Mouse (Mus musculus): ENCODE results near the gene Plpp3.

Gene Plpp3

DNA sequence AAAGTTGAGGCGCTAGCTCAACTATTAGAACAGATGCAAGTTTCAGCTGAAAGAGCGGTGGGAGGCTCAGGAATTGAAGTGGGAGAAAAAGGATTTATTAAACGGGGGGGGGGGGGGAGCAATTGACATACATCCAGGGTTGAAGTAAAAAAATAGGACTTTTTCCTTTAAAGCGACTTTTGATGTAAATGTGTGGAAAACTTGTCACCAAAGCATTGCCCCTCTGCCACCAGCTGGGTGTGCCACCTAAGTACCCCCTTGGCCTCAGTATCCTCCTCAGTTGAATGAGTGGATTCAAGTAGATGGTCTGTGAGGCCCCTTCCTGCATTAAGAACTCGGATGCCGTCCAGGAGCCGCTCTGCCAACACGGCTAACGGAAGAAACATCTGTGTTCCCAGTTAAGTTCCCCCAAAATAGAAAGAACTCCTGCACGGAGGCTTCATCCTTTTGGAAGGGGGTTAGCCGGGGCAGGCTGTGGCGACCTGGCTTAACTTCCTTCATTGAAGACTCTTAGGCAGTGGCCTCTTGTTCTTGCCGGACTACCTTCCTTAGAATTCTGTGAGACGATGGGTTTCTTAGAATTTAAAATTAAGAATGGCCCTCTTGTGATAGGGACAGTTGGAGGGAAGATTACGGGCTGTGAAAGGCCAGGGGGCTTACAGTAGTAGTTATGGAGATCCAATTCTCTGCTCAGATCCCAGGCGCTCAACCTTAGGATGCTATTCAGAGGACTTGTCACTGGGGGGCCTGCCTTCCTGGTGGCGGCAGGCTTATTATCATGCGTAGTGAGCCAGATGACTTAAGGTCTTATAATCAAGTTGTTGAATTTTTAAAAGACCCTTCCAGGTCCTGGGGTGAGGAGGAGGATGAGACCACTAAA, 1.7 kb downstream of the Plpp3 start:
- DNase-seq (ENCODE audit: low read depth, low spot score): no peak

DNA sequence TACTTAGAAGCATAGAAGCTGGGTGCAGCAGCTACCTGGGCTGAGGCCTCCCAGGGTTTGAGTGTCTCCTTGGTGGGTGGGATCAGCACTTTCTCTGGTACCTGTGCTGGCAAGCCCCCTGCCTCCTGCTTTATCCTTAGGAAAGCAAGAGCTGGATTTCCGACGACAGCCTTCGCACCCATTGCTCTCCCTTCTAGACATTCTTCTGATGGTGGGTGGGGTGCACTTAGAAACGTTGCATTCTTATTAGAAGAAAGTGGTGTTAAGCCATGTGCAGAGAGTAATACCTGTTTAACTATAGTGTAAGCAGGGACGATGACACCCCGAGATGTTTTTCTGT, 2.4 kb downstream of the Plpp3 start:
- no peak for DNase-seq (ENCODE audit: low read depth, low spot score)

DNA sequence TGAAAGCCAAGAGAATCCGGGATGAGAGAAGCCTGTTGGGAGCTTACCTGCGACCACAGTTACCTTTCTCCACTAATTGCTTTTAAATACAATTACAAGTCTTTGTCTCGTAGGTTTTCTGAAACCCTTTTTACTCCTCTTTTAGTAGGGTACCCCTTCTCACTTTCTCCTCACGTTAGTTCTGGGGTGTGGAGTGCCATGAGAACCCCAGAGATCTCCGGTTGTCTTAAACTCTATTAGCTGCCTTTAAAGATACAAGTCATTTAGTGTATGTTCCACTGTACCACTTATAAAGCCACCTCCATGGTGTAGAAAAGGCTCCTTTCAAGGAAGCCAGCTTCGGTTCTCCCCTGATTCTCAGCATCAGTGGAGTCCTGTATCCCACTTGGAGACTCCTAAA, 3.3 kb downstream of the Plpp3 start:
- no peak for DNase-seq (ENCODE audit: low read depth, low spot score)

DNA sequence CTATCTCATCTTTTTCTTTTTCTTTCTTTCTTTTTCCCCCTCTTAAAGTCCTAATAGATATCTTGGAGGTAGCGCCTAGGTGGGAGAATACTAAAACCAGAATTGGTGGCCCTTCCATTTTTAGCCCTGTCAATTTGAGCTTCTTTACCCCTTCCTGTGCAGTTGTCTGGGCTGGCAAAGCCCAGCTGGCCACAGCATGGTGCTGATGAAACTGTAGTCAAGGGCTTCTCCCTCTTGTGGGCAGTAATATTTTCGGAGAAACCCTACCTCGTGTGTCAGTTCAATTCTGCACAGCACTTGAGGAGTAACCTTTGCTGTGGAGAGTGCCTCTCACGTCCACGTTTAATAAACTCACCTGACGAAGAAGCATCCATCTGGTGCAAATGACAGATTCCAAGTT, 4.9 kb downstream of the Plpp3 start:
- DNase-seq (ENCODE audit: low read depth, low spot score): no peak

DNA sequence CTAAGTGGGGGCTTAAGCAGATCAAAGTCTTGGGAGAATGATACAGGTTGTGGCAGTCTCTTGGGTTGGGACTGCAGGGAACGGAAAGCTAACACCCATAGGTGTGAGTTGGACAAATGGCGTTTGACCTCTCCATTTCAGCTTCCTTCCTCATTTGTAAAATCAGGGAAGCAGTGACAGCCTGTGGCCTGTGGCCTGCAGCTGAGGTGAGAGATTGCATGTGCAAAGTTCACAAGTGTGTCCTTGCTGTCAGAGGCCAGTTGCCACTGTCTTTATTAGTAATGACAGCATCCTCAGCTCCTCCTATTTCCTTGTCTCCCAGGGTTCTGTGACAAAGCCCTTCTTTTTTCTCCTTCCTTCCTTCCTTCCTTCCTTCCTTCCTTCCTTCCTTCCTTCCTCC, 5.5 kb downstream of the Plpp3 start:
- DNase-seq (ENCODE audit: low read depth, low spot score): no peak

DNA sequence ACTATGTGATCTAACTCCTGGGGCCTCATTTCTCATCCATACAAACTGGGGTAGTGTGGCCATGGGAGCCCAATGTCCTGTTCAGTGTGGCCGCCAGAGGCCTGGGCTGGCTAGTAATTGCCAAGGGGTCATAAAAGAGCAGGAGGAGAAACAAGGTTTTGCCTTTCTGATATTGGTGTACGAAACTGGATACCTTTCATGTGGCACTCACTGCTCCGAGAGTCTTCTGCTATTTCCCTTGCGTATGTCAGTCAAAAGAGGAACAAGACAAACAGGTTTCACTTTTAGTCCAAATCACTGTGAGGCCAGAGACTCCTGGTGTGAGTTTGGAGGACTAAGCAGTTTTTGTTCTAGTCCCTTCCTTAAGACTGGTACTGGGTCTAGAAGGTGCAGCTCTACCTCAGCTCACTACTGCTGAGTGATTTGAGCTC, 6.8 kb downstream of the Plpp3 start:
- DNase-seq (ENCODE audit: low read depth, low spot score): no peak

DNA sequence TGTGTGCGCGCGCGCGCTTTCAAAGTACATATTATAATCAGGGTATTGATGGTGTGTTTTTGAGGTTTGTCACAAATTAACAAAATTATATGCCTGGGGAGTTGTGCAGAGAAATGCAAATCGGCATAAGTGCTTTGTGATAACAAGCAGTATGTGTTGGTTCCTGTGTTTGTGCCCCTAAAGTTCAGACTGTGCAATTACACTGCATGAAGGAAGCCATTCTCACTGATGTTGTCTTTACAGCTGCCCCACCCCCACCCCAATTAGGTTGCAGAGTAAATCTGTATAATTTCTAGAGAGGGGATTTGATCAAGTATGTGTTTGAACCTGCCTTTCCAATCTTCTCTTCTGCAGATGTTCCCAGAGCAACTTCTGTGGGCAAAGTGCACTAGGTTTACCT, 7.8 kb downstream of the Plpp3 start:
- no peak for DNase-seq (ENCODE audit: low read depth, low spot score)

DNA sequence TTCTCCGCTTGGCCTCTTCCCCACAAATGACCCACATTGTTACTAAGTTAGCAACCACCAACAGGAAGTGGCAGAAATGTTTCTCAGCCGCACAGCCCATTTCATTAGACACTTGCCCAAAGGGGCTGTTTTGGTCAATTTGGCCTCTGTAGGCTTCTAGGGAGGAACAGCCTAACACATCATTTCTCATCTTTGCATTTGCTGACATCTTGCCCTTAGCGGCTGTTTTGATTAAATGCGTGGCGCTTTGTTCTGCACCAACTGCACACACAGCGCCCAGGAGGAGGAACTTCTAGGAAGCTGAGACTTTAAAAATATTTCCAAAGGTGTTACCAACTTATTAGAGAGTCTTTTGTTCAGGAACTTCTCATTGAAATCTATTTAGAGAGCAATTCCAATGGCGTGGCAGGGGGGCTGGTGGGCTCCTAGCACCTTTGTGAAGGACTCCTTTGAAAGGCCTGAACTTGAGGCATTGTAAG, 12.0 kb downstream of the Plpp3 start:
- DNase-seq (ENCODE audit: low read depth, low spot score): no peak

DNA sequence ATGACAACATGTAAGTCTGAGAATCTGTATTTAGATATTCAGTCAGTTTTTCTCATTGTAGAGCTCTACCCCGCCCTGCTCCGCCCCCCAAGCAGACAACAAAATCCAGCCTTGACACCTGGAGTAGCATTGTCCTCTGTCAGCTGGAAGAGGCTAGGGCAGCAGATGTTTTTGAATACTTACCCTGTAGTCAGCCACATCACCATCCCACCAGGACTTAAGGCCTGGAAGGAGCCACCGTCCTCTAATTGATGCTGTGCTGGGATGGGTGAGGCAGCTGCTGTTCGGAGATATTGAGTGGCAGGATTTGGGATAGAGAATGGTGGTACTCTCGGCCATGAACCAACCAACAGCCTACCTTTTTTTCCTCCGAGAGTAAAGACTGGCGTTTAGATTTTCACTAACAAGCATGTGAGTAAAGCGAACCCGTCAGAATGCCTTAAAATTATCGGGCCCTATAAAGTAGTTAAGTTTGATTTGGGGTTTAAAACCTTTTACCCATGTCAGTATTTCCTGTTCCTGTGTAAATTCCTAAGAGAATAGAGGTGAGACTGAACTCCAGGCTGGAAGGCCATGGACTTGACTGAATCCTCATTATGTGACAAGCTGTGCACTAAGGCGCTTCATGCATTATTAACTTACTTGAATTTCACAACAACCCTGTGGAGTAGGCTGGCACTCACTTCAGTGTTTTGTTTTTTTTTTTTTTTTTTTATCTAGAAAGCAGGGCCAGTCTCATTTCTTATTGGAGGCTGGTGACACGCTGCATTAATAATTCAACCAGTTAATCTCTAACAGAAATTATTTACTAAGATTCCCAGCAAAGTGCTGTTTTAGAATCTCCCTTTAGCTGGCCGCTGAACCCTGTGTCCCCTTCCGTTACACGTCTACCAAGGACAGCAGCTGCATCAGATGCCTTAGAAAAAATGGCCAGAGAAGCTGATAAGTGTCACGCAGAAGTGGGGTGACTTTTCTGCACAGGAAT, 13.0 kb downstream of the Plpp3 start:
- DNase-seq (ENCODE audit: low read depth, low spot score): peak; percentile 23

DNA sequence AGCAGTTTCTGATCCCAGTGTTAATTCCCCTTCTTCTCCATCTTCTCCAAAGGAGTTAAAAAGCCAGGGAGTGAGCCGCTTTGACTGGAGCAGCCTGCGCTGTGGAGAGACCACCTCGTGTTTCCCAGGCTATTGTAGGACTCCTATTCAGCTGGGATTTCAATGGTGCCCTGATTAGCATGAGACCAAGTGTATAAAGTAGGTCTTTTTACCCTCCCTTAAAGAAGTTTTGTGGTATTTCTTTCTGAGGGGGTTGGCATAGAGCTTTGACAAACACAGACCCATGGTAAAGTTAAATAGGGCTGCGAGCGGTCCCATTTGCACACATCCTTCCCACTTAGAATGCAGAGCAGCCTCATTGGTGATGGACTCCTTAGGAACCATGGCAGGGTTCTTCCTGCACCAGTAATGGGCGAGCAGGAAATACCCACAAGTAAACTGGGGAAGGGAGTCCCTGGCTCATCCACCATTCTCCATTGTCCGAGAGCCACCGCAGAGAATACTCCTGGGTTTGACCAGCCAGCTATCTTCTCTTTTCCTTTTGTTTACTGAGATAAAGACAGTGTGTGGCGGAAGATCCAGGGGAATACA, 13.8 kb downstream of the Plpp3 start:
- DNase-seq (ENCODE audit: low read depth, low spot score): peak; percentile 45

DNA sequence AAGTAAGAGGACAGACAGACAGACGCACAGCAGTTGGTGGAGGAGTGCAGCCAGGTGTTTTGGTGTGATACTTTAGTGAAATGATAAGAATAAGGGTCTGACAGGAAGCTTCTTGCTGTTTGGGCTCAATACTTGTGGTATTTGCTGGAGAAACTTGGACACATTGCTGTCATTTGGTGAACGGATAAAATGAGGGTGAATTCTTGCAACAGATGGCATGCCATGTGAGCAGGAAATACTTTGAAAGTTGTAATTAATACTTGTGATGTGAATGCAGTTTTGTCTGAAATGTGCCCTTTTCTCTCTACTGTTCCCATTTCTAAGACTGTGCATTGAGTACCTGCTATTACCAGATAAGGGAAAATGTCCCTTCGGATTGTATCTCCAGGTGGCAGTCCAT, 14.3 kb downstream of the Plpp3 start:
- DNase-seq (ENCODE audit: low read depth, low spot score): no peak

DNA sequence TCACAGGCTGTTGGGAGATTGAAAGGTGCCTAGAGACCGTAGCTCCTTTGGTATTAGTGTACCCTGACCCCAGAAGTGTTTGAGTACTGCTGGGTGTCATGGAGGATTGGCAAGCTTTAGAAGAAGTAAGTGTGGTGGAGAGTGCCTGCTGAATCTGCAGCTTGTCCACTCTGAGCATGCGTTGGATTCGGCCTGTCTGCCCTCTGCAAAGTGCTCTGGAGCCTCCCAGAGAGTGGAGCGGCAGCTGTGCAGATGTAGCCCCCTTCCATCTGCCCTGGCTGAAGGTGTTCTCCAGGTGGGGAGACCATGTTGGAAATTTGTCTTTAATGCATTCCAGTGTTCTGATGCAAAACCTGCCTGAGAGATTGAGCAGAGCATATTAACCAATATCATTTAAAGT, 17.6 kb downstream of the Plpp3 start:
- no peak for DNase-seq (ENCODE audit: low read depth, low spot score)

DNA sequence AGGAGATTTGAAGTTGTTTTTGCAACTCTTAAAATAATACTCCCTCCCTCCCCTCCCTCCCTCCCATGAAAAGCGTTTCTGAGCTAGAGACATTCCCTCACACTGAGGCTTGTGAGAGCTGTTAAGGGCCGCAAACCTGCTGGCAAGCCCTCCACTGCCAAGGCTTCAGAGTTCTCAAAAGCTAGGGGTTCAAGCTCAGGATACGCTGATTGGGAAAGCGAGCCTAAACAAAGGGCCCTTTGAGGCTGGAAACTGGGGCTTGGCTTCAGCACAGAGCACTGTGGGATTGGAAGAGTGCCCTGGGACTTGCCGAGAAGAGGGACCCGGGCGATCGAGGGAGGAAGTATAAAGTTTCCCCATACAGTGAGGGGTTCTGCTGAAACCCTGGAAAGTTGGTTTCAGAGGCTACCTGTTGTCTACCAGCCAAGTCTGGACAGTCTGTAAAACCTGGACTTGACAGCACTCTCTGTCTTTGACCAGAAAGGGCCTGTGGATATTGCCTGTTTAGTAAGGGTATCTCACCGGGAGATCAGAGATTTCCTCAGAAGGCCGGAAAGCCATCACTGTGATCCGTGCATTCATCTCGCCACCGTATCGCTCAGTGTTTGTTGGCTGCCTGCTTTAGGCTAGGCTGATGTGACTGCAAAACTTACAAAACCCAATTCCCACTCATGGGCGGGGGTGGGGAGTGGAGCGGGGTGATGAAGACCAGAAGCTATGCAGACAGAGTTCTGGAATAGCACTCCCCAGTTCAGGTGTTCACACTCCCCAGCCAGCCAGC, 18.3 kb downstream of the Plpp3 start:
- DNase-seq (ENCODE audit: low read depth, low spot score): no peak

DNA sequence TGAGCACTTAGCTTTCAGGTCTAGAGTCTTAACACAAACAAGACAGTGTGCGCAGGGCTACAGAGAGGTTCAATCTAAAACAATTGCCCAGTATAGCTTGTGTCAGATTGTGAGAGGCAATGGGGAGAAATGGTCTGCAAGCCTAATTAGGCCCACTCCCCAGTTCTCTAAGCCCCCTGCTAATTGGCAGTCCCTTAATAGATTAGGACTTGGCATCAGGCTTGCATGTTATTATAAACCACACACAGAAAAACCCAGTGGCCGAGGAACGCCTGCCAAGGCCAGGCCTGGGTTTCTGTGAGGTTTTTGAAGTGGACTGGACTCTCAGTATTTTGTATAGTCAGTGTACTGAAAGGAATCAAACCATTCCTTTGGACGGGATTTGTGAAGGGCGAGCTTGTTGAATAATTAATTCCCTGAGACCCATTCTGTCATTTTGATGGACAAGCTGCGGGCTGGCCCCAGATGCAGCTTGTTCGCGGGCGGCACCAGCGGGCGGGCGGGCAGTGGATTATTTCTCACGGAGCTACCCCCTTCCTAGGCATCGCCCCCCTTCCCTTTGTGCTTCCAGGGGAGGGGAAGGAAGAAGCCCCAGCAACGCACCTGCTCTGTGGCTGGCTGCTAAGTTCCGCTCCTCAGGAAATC, 24.0 kb downstream of the Plpp3 start:
- no peak for DNase-seq (ENCODE audit: low read depth, low spot score)

DNA sequence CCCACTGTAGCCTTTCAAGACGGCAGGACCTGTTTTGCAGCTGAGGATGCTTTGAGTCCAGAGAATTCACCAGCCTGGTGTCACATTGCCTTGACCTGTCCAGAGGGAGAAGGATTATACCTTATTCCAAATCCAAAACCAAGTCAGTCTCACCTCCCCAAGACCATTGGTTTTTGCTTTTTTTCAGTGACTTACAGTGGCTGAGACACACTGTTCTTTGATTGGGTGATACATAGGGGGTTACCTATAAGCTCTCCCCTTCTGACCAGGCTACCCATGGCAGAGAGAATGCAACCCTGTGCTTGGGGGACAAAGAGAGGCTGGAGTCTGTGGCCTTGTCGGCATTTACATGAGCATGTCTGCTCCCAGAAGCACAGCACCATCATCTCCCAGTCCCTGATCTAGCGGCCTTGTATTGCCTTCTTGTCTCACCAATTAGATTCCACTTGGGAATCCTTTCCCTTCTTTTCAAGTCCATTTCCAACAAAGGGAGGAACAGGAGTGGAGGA, 24.6 kb downstream of the Plpp3 start:
- no peak for DNase-seq (ENCODE audit: low read depth, low spot score)

DNA sequence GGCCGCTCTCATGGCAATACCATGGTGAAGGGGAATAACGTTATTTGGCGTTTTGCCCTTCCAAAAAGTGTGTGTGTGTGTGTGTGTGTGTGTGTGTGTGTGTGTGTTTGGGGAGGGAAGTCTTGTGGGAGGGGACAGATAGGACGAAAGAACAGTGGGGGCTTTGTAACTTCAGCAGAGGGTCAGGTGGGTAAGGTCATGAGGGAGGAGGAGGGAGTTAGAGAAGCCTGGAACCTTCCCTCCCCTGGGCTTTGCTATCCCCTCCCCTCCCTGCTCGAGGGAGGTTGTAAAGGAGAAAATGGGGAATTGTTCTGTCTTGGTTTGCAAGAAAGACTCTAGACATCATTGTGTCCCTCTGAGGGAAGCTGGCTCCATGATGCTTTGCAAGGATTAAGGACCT, 25.1 kb downstream of the Plpp3 start:
- no peak for DNase-seq (ENCODE audit: low read depth, low spot score)

DNA sequence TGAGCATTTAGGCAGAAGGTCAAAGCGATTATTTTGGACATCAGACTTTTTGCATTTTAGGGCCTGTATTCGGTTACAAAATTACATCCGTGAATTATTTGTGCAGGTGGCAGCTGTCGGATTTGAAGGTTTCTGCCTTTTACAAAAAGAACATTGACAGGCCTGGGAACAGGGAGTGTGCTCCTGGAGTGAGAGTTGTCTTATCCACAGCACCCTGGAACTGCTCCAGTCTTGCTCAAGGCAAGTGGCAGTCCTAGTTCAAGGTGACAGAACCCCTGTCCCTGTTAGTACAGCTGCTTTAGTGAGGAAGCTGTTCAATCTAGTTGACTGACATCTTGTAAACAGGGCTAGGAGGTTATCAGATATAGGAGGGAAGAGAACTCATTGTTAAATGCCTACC, 27.3 kb downstream of the Plpp3 start:
- no peak for DNase-seq (ENCODE audit: low read depth, low spot score)

DNA sequence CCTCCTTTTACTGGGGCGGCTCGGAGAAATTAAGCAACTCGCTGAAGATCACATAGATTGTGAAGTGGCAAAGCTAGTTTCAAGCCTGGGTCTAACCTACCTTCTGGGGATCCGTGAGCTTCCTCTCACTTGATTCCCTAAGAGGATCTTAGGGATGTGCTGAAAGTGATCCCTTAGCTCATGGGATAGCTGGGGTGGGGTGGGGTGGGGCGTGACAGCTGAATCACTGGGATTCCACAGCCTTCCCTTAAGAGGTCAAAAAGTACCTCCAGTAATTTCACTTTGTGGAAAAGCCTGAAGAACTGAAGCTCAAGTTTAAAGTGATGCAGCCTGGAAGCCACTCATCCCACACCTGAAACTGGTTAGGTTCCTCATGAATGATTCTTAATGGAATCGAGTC, 27.8 kb downstream of the Plpp3 start:
- DNase-seq (ENCODE audit: low read depth, low spot score): no peak

DNA sequence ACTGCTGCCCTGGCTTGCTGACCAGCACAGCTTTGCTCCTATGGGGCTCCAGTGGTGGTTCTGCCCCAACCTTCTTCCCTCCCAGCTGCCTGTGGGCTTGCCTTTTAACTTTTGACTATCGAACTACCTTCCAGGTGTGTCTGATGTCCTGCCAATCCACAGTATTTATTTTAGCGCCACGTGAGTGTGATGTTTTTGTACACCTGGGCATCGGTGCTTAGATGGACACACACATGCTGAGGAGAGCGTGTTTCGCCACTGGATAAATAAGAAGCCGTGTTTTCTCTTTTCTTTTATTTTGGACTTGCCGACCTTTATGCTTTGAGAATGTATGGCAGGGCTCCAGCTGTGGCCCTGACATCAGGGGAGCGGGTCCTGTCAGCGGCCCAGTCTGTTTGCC, 29.5 kb downstream of the Plpp3 start:
- no peak for DNase-seq (ENCODE audit: low read depth, low spot score)

DNA sequence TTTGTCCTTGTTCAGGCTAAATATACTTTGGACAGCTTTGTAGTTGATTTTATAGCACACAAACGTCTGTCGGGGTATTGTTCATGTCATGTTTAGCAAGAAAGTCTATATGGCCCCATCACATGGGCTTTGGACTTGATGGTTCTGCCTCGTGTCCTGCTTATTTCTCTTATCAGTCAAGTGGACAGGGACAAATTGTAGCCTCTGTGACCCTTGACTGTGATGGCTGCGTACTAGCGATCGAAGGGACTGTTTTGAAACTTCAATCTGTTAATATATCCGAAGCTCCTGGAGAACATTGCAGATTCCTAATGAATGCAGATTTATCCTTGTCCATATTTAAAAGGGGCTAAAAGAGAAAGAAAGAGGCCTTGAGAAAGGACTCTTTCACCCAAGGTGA, 30.7 kb downstream of the Plpp3 start:
- no peak for DNase-seq (ENCODE audit: low read depth, low spot score)

DNA sequence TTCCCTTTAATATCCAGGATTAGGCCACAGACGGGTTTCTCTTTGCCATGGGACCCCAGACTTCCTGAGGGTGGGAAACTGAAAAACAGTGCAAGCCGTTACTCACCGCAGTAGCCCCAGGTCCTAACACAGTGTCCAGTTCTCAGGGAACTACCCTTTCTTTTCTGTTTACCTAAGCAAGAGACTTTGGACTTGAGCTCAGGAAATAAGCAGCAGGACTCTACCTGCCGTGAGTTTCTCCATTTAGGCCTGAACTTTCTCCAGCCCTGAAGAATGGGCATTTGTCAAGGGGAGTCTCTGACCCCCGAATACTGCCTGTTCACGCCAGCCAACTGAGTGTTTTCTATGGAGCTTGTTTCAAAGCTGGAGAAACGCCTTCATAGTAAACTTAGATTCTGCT, 31.7 kb downstream of the Plpp3 start:
- DNase-seq (ENCODE audit: low read depth, low spot score): no peak

Measured in mesoderm, embryonic 11.5 days (tissue).